Mouse (Mus musculus): ENCODE results near the gene Ap5s1. TPM values are rescaled to one million over a fixed set of nuclear protein-coding genes. Genes with fewer than 3 reads are reported as not detected.

Gene Ap5s1
- polyA plus RNA-seq, 1 experiment from 2014 or later: 35.2 TPM

DNA sequence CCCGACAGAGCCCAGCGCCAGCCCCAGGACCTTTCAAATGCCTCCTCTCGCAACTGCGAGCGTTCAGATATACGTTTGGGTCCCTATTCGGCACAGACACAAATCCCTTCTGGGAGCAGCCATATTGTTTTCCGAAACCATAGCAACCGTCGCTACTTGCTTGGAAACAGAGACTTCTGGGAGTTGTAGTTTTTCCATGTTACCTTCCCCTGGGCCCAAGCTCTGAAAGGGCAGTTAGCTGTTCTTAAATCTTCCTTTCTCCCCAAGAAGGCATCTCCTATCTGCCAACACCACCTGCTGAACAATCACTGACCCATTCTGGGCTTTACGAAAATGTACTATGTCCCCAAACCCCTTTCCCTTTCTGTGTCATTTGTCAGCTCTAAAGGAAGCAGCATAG is 32.2 kb upstream of the Ap5s1 start:
- Histone ChIP-seq H3K9ac (replicated peaks) (peak overlapping the region; percentile 47), H3K4me3 (replicated peaks) (peak overlapping the region; percentile 44), H3K9me3 (replicated peaks) (no peaks in the 10 kb centered on the region), H3K27me3 (replicated peaks) (peaks cover 33% of the 10 kb centered on the region), H3K36me3 (peaks cover 5% of the 10 kb centered on the region; the same call in 1 of the 2 replicates), H3K4me1 (peaks cover 70% of the 10 kb centered on the region), H3K27ac (replicated peaks) (no peak overlapping the region), H3K4me2 (peak overlapping the region; percentile 85)
- 6% methylated on average over 11 of the region's 11 CpGs for WGBS
- ATAC-seq (ENCODE audit: low FRiP score): peak; percentile 64

DNA sequence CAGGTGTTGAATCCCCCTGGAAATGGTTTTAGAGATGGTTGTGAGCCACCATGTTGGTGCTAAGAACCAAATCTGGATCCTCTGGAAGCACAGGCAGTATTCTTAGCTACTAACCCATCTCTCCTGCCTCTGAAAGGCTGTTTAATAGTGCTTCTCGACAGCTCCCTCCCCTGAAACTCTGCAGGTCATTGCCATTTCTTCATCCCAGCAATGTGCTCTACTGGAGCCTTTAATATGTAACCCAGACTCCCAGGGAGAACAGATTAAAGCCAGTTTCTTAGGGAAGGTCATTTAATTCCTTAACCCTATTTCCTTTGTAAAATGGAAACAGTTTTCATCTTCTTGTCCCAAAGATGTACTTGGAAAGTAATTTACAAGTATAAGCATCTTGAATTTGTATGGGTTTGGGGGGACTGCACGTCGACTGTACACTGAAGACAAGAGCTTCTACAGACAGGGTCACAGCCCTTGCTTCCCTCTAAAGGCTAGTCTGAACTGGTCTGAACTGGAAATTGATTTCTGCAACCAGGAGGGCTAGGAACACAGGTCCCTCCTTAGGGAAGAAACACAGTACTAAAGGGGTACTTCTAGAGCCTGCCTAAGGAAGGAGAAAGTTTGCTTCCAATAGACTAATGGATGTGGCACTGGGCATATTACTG is 31.5 kb upstream of the Ap5s1 start:
- Histone ChIP-seq H3K27ac (replicated peaks) (no peak overlapping the region), H3K27me3 (replicated peaks) (peaks cover 31% of the 10 kb centered on the region), H3K9me3 (replicated peaks) (no peaks in the 10 kb centered on the region), H3K36me3 (peaks cover 5% of the 10 kb centered on the region; the same call in 1 of the 2 replicates), H3K4me3 (replicated peaks) (no peak overlapping the region), H3K9ac (replicated peaks) (no peak overlapping the region), H3K4me1 (peaks cover 70% of the 10 kb centered on the region), H3K4me2 (peak overlapping the region; percentile 85; the same call in 1 of the 2 replicates)
- WGBS: 65% methylated on average over 3 of the region's 3 CpGs
- ATAC-seq (ENCODE audit: low FRiP score): no peak

GRCm38 (mm10) chr2:131175945-131176309 is 31.0 kb upstream of the Ap5s1 start:
- no peaks in the 10 kb centered on the region for H3K9me3 ChIP-seq (replicated peaks)
- H3K4me1 ChIP-seq: peaks cover 68% of the 10 kb centered on the region
- 86% methylated on average over 1 of the region's 1 CpGs for WGBS
- no peak overlapping the region for H3K9ac ChIP-seq (replicated peaks)
- H3K4me2 ChIP-seq: no peak overlapping the region
- H3K4me3 ChIP-seq (replicated peaks): no peak overlapping the region
- H3K27me3 ChIP-seq (replicated peaks): peaks cover 26% of the 10 kb centered on the region
- no peak overlapping the region for H3K27ac ChIP-seq (replicated peaks)
- peaks cover 5% of the 10 kb centered on the region; the same call in 1 of the 2 replicates for H3K36me3 ChIP-seq
- no peak for ATAC-seq (ENCODE audit: low FRiP score)

- Histone ChIP-seq H3K9me3 (replicated peaks) (no peaks in the 10 kb centered on the region), H3K4me3 (replicated peaks) (no peak overlapping the region), H3K27me3 (replicated peaks) (peaks cover 21% of the 10 kb centered on the region), H3K27ac (replicated peaks) (no peak overlapping the region), H3K4me2 (peak overlapping the region; percentile 98), H3K9ac (replicated peaks) (no peak overlapping the region), H3K4me1 (peaks cover 63% of the 10 kb centered on the region), H3K36me3 (peaks cover 5% of the 10 kb centered on the region; the same call in 1 of the 2 replicates)
- 57% methylated on average over 5 of the region's 5 CpGs for WGBS
- no peak for ATAC-seq (ENCODE audit: low FRiP score)
These were observed 30.4 kb upstream of the Ap5s1 start for GRCm38 (mm10) chr2:131176491-131176890.

GRCm38 (mm10) chr2:131177932-131178331 is 28.9 kb upstream of the Ap5s1 start:
- Histone ChIP-seq H3K4me1 (peaks cover 59% of the 10 kb centered on the region), H3K4me3 (replicated peaks) (peak overlapping the region; percentile 74), H3K4me2 (peak overlapping the region; percentile 98), H3K27me3 (replicated peaks) (peaks cover 6% of the 10 kb centered on the region), H3K9me3 (replicated peaks) (no peaks in the 10 kb centered on the region), H3K36me3 (peaks cover 5% of the 10 kb centered on the region; the same call in 1 of the 2 replicates), H3K9ac (replicated peaks) (peak overlapping the region; percentile 93; the same call in 1 of the 2 replicates), H3K27ac (replicated peaks) (0 out of 2 replicates have a peak overlapping the region, but pooled peaks have one; percentile 41)
- no peak for ATAC-seq (ENCODE audit: low FRiP score)
- WGBS: 84% methylated on average over 9 of the region's 9 CpGs

DNA sequence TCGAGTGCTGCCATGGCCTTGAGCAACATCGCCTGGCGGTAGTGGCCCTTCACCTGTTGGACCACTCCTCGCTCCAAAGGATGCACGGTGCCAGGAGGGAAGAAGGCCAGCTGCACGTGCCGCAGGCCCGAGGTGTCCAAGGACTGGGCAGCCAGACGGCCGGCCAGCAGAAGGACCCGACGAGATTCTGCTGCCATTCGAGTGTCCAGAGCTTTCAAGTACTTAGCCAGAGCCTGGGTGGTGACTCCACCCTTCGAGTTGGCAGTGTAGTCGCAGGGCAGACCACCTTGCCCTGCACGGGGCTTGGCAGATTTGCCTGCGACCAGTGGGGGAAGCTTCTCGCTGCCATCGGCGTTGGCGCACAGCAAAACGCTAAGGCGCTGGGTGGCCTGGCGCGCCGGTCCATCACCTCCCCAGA is 28.0 kb upstream of the Ap5s1 start:
- no peak for ATAC-seq (ENCODE audit: low FRiP score)
- Histone ChIP-seq H3K4me3 (replicated peaks) (peak overlapping the region; percentile 74), H3K9ac (replicated peaks) (peak overlapping the region; percentile 93), H3K9me3 (replicated peaks) (no peaks in the 10 kb centered on the region), H3K4me2 (peak overlapping the region; percentile 98), H3K4me1 (peaks cover 54% of the 10 kb centered on the region), H3K36me3 (peaks cover 5% of the 10 kb centered on the region; the same call in 1 of the 2 replicates), H3K27me3 (replicated peaks) (no peaks in the 10 kb centered on the region), H3K27ac (replicated peaks) (peak overlapping the region; percentile 95)
- WGBS: 17% methylated on average over 26 of the region's 26 CpGs

DNA sequence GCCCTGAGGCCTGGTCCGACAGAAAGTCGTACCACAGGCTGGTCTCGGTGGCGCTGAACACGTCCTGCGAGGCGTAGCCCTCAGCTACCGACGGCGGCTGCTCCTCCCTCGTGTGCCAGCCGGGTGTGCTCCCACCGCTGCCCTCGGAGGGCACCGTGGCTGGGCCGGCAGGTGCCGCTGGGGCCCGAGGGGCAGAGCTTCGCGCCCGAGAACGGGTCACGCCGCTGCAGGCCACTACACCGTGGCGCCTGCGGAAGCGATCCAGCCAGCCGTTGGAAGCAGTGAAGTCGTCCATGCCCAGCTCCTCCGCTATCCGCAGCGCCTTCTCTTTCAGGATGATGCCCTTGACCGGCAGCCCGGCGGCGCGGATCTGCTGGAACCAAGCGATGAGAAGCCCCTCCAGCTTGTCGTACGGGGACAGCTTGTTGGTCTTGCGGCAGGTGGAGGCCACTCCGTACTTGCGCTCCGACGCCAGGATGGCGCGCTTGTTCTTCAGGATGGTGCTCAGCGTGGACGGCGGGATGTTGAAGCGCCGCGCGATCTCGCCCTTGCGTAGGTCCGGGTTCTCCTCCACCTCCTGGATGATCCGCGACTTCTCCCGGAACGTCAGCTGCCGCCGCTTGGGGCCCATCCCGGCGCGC is 27.5 kb upstream of the Ap5s1 start:
- H3K4me3 ChIP-seq (replicated peaks): peak overlapping the region; percentile 74
- H3K36me3 ChIP-seq: peaks cover 5% of the 10 kb centered on the region; the same call in 1 of the 2 replicates
- peaks cover 49% of the 10 kb centered on the region for H3K4me1 ChIP-seq
- H3K9ac ChIP-seq (replicated peaks): peak overlapping the region; percentile 93
- peak overlapping the region; percentile 95 for H3K27ac ChIP-seq (replicated peaks)
- H3K27me3 ChIP-seq (replicated peaks): no peaks in the 10 kb centered on the region
- under 1% methylated on average over 67 of the region's 67 CpGs for WGBS
- H3K4me2 ChIP-seq: peak overlapping the region; percentile 98
- H3K9me3 ChIP-seq (replicated peaks): no peaks in the 10 kb centered on the region
- ATAC-seq (ENCODE audit: low FRiP score): peak; percentile 65

- peak within 1 kb of the TSS; percentile 95 for H3K27ac ChIP-seq (replicated peaks)
- WGBS: 2% methylated on average over 47 of the region's 57 CpGs
- peak within 1 kb of the TSS; percentile 74 for H3K4me3 ChIP-seq (replicated peaks)
These were observed 26.8 kb upstream of the Ap5s1 start, which contains the start of gene Cenpb for GRCm38 (mm10) chr2:131179990-131180587. Gene Cenpb, minus strand, starts transcription at chr2:131180067.

DNA sequence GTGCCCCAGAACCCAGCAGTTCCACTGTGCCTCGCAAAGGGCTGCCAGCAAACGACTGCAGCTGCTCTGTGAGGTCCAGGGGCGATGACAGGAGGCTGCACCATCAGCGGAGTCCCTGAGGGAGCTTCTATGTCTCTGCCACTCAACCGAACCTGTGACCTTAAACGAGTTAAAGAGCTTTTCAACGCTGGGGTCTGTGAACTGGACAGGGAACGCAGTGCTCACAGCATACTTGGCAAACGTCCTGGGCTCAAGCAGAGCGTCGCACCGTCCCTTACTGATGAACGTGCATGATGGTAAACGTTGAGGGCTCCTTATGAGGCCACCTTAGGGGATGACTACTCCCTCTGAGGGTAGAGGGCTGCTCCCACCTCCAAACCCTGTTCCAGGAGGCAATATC is 20.5 kb upstream of the Ap5s1 start:
- no peaks in the 10 kb centered on the region for H3K27me3 ChIP-seq (replicated peaks)
- ATAC-seq (ENCODE audit: low FRiP score): peak; percentile 53
- H3K9ac ChIP-seq (replicated peaks): peak overlapping the region; percentile 71
- H3K9me3 ChIP-seq (replicated peaks): no peaks in the 10 kb centered on the region
- peak overlapping the region; percentile 65 for H3K4me3 ChIP-seq (replicated peaks)
- H3K27ac ChIP-seq (replicated peaks): peak overlapping the region; percentile 78
- H3K36me3 ChIP-seq: no peaks in the 10 kb centered on the region
- H3K4me1 ChIP-seq: peaks cover 41% of the 10 kb centered on the region
- H3K4me2 ChIP-seq: peak overlapping the region; percentile 88
- under 1% methylated on average over 14 of the region's 14 CpGs for WGBS

More at GRCm38 (mm10) chr2:131179990-131180587, 26.8 kb upstream of the Ap5s1 start, which contains the start of gene Cenpb:
- Histone ChIP-seq H3K27me3 (replicated peaks) (no peaks in the 10 kb centered on the region), H3K4me2 (peak within 1 kb of the TSS; percentile 98), H3K9me3 (replicated peaks) (no peaks in the 10 kb centered on the region), H3K9ac (replicated peaks) (peak within 1 kb of the TSS; percentile 93), H3K36me3 (peaks cover 5% of the 10 kb centered on the region; the same call in 1 of the 2 replicates), H3K4me1 (peaks cover 43% of the 10 kb centered on the region)
- ATAC-seq (ENCODE audit: low FRiP score): peak; percentile 87

DNA sequence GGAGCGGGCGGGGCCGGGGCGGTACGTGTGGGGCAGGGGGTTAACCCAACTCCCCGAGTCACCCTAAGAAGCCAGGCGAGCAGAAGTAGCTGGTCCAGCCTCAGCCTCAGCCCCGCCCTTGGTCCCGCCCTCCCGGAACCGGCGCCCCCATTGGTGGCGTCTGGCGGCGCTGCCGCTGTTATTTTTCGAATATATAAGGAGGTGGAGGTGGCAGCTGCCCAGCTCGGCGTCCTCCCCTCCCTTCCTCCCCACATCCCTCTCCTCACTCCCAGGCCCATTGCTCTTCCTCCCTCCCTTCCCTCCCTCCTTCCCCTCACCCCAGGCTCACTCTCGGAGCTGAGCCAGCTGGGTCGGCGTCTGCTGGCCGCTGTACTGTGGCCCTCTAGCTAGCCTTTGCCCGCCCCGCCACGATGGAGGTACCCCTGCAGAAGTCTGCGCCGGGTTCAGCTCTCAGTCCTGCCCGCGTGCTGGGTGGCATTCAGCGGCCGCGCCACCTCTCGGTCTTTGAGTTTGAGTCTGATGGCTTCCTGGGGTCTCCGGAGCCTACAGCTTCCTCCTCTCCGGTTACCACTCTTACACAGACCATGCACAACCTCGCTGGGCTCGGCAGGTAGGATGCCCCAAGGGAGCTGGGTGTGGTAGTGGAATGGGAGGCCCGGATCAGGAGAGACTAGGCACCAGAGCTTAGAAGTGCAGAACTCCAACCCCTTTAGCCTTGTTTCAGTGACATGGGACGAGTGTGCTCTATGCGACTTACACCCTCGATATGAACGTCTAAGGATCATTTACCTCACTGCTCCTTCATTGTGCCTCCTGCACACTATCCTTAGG is 19.9 kb upstream of the Ap5s1 start, which contains the start of the genes Cdc25b and Spef1:
Gene Cdc25b, plus strand, starts transcription at position 179 of the 831 bp plus-strand sequence.
Gene Spef1, minus strand, starts transcription at position 512 of the 831 bp plus-strand sequence.
- Histone ChIP-seq H3K9ac (replicated peaks) (peak within 1 kb of the TSS; percentile 71), H3K9me3 (replicated peaks) (no peaks in the 10 kb centered on the region), H3K36me3 (no peaks in the 10 kb centered on the region), H3K4me1 (peaks cover 41% of the 10 kb centered on the region), H3K4me2 (peak within 1 kb of the TSS; percentile 88), H3K27ac (replicated peaks) (peak within 1 kb of the TSS; percentile 78), H3K4me3 (replicated peaks) (peak within 1 kb of the TSS; percentile 65), H3K27me3 (replicated peaks) (no peaks in the 10 kb centered on the region)
- peak; percentile 88 for ATAC-seq (ENCODE audit: low FRiP score)
- under 1% methylated on average over 43 of the region's 43 CpGs for WGBS

- WGBS: 23% methylated on average over 3 of the region's 3 CpGs
- Histone ChIP-seq H3K36me3 (peaks cover 2% of the 10 kb centered on the region), H3K4me2 (peak overlapping the region; percentile 88), H3K27ac (replicated peaks) (peak overlapping the region; percentile 78), H3K4me1 (peaks cover 41% of the 10 kb centered on the region), H3K4me3 (replicated peaks) (peak overlapping the region; percentile 65), H3K9ac (replicated peaks) (peak overlapping the region; percentile 71), H3K9me3 (replicated peaks) (no peaks in the 10 kb centered on the region), H3K27me3 (replicated peaks) (no peaks in the 10 kb centered on the region)
- ATAC-seq (ENCODE audit: low FRiP score): no peak
These were observed 19.3 kb upstream of the Ap5s1 start for GRCm38 (mm10) chr2:131187602-131187922.

Measured in neural tube, embryonic 15.5 days (tissue).